Mouse (Mus musculus): ENCODE results near the gene Olfr288. TPM values are rescaled to one million over a fixed set of nuclear protein-coding genes. Genes with fewer than 3 reads are reported as not detected.

The Olfr288 gene
- polyA plus RNA-seq, 1 experiment, result not detected

DNA sequence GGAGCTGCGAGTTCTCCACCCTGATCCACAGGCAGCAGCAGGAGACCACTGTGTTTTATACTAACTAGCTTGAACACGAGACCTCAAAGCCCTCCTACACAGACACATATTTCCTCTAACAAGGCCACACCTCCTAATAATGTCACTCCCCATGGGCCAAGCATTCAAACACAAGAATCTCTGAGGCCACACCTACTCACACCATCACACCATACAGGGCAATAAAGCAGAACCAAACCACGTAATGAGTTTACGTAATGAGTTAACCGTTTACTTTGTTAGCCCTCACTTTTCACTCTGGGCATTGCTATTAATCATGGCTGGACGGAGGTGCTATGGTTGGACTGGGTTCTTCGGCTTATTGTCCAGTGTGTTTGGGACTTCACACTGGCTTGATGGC, 55.6 kb downstream of the Olfr288 start:
- Histone ChIP-seq H3K4me3 (replicated peaks; ENCODE audit: extremely low read depth, low read depth, low read length) (no peak overlapping the region), H3K4me1 (ENCODE audit: control insufficient read depth, insufficient read depth, low read length) (peaks cover 3% of the 10 kb centered on the region)
- TF ChIP-seq CTCF (IDR thresholded peaks at IDR 0.05; ENCODE audit: insufficient read depth, low read length) (no peak), POLR2A (IDR thresholded peaks at IDR 0.05; ENCODE audit: borderline replicate concordance, extremely low read depth, low read depth, low read length) (no peak)
- WGBS, result 73% methylated on average over 7 of the region's 7 CpGs
- DNase-seq, result no peak

GRCm38 (mm10) chr15:98136871-98137270, 58.5 kb downstream of the Olfr288 start:
- Histone ChIP-seq H3K4me1 (ENCODE audit: control insufficient read depth, insufficient read depth, low read length) (no peaks in the 10 kb centered on the region), H3K4me3 (replicated peaks; ENCODE audit: extremely low read depth, low read depth, low read length) (no peak overlapping the region)
- DNase-seq, result no peak
- TF ChIP-seq POLR2A (IDR thresholded peaks at IDR 0.05; ENCODE audit: borderline replicate concordance, extremely low read depth, low read depth, low read length) (no peak), CTCF (IDR thresholded peaks at IDR 0.05; ENCODE audit: insufficient read depth, low read length) (no peak)
- WGBS, result 89% methylated on average over 9 of the region's 9 CpGs

Other genes starting within 250 kb of the Olfr288 start
- gene Tmem106c, start 231.3 kb downstream of the Olfr288 start, polyA plus RNA-seq (2012; rRNA removed), result 25.8 and 34.2 TPM in 2 replicates
- 0.14 and 0.51 TPM in 2 replicates for gene Col2a1, start 190.8 kb downstream of the Olfr288 start, polyA plus RNA-seq (2012; rRNA removed)
- gene Pfkm, start 103.0 kb downstream of the Olfr288 start, polyA plus RNA-seq (2012; rRNA removed), result 19.8 and 54.0 TPM in 2 replicates
- gene Senp1, start 101.8 kb downstream of the Olfr288 start, polyA plus RNA-seq (2012; rRNA removed), result 8.7 and 13.1 TPM in 2 replicates
- 32.0 and 40.0 TPM in 2 replicates for gene Asb8, start 29.9 kb downstream of the Olfr288 start, polyA plus RNA-seq (2012; rRNA removed)
- 4.9 and 5.0 TPM in 2 replicates for gene Ccdc184, start 28.4 kb downstream of the Olfr288 start, polyA plus RNA-seq (2012; rRNA removed)
- not detected in 2 replicates for gene Gm44579, start 25.4 kb upstream of the Olfr288 start, polyA plus RNA-seq (2012; rRNA removed)
- not detected in 2 replicates for gene Olfr287, start 25.5 kb upstream of the Olfr288 start, polyA plus RNA-seq (2012; rRNA removed)
- gene Olfr286, start 38.9 kb upstream of the Olfr288 start, polyA plus RNA-seq (2012; rRNA removed), result not detected in 2 replicates
- not detected in 2 replicates for gene H1fnt, start 61.8 kb upstream of the Olfr288 start, polyA plus RNA-seq (2012; rRNA removed)
- 7.7 and 9.6 TPM in 2 replicates for gene Zfp641, start 100.6 kb upstream of the Olfr288 start, polyA plus RNA-seq (2012; rRNA removed)
- gene Olfr285, start 121.8 kb upstream of the Olfr288 start, polyA plus RNA-seq (2012; rRNA removed), result not detected in 2 replicates
- gene Olfr284, start 145.4 kb upstream of the Olfr288 start, polyA plus RNA-seq (2012; rRNA removed), result not detected in 2 replicates
- gene Olfr283, start 185.4 kb upstream of the Olfr288 start, polyA plus RNA-seq (2012; rRNA removed), result not detected in 2 replicates
- not detected in 2 replicates for gene Olfr282, start 235.7 kb upstream of the Olfr288 start, polyA plus RNA-seq (2012; rRNA removed)

Data from lung, adult 2 months (tissue).